Mouse (Mus musculus): ENCODE data around the gene Mpg.
A peak's percentile ranks its signal among the peaks of the same experiment; 100 is the strongest.

Mpg gene

DNA sequence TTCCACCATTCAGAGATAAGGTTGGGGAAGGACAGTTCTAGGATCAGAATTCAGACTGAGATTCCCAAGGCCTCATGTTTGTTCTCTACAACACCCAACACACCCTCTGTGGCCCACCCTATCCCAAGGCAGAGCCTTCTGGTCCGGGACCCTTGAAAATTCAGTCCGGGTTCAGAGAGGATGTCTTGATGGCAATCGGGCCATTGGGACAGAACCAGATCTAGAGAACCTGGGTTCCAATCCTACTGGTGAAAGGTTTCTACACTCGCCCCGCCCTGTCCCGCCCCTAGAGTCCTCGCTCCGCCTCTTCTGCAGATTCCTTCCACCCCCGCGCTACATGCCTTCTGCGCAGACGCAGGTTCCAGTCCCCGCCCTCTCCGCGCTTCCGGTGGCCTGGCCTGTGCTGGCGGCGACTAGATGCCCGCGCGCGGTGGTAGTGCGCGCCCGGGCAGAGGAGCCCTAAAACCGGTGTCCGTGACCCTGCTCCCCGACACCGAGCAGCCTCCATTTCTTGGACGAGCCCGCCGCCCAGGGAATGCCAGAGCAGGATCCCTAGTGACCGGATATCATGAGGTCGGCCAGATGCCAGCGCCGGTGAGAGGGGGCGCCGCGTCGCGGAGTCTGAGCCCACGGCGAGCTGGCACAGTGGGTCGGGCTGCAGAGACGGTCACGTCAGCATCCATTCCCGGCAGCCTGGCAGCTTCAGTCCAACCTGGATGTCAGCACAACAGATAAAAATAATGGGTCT lies at the start of gene Mpg:
TSS of gene Mpg (plus strand) at position 382 of the 748 bp plus-strand sequence.
- peak; percentile 94 for DNase-seq (ENCODE audit: low read depth, low spot score)

DNA sequence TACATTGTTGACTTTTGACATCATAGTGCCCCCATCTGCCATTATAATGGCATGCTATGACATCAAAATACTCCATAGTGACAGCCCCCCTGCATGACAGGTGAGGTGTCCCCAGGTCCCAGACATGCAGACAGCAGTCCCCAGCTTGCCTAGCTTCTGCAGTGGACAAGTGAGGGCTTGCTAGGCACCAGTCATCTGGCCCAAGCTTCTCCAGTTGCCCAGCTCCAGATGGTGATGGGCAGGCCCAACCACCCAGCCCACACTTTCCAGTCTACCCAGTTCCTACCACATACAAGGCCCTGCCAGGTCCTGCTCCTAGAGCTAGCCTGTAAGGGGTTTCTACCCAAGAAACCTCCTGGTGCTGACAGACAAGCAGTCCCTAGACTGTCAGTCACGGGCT lies 47.8 kb upstream of the Mpg start:
- no peak for DNase-seq (ENCODE audit: low read depth, low spot score)

DNA sequence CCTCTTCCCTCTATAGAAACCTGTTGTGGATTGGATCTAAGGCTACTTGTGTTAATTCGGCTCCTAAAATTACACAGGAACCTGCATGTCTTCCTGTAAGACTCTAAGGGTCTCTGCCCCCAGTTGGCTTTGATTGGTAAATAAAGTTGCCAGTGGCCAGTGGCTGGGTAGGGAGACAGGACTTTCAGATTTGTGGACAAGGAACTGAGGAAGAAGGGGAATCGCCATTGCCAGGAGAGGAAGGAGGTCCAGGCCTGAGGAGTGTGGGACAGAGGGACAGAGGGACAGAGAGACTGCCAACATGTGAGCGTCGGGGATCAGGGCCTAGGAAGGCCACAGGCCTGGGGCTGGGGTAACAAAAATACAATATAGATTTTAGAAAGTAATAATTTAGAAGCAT lies 45.1 kb upstream of the Mpg start:
- no peak for DNase-seq (ENCODE audit: low read depth, low spot score)

DNA sequence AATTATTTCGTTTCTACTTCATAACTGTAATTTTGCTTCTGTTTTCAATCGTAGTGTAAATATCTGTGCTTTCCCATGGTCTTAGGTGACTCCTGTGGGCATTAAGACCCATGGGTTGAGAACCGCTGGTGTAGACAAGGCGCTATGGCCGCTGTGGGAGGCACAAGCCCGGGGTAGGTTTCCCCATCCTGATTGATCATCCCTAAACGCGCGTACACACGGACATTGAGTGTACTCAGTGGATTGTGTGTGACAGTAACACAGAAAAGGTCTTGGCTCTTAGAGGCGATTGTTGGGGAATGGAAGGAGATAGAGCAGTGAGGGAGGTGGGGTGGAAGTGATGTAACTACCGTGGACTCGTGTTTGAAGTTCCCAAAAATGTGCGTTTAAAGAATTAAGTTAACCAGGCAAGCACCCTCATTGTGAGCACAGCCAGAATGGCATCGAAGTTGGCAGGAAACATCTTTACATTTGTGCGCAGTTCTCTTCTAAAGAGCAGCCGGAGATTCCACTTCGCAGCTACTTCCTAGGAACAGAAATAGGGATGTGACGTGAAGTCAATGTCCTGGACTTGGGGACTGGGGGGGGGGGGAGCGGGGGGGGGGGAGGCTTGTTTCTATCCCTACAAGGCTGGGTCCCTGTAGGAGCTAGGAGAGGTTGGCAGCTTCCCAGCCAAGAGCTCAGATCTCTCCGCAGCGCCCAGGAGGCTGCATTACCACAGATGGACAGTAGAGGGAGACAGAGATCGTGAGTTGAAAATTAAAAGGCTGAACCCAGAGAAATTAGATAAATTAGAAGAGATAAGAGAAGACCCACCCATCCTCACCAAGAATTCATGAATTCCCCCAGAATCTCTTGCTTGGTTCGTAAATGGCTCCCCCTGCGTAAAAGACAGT lies 44.1 kb upstream of the Mpg start:
- DNase-seq (ENCODE audit: low read depth, low spot score): peak; percentile 75

DNA sequence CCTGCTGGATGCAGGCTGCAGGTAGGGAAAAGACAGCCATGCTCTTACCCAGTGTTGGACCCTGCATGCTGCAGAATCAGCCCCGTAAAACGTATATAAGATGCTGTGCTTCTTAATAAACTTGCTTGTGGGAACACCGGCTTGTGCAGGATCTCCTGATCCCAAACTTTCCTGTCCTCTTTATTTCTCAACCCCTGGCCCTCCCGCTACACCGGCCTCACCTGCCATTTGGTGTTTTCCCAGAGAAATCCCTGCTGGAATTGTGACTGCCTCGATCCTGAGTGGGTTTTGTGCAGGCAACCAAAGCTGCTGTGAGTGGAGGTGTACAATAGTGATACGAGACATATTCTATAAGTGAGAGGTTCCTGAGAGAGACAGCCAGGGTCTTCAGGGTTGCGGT lies 41.8 kb upstream of the Mpg start:
- no peak for DNase-seq (ENCODE audit: low read depth, low spot score)

DNA sequence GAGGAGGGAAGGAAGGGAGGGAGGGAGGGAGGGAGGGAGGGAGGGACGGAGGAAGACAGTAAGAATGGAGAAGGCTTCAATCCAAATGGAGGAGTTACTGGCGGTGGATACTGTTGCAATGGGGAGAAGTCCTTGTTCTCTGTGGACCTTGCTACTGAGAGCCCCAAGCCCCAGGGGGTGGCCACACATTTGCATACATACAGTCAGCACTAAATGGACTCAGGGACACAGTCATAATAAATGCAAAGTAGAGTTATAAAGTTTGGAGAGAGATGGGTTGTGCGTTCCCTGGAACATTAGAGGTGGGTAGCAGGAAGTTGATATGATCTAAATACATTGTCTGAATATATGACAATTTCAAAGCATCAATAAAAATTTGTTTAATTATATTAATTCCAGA lies 40.3 kb upstream of the Mpg start:
- no peak for DNase-seq (ENCODE audit: low read depth, low spot score)

DNA sequence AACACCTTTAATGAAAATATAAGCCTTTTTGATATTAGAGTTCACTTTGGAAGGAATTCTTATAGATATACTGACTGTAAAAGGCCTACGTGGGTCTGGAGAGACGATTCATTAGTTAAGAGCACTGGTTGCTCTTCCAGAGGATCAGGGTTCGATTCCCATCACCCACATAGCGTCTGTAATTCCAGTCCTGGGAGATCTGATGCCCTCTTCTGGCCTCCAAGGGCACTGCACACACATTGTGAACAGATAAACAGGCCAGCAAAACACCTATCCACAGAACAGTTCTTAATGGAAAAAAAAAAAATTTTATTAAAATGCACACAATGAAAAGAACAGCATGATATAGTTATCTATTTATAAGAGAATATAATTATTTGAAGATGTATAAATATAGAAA lies 39.0 kb upstream of the Mpg start:
- peak; percentile 38 for DNase-seq (ENCODE audit: low read depth, low spot score)

DNA sequence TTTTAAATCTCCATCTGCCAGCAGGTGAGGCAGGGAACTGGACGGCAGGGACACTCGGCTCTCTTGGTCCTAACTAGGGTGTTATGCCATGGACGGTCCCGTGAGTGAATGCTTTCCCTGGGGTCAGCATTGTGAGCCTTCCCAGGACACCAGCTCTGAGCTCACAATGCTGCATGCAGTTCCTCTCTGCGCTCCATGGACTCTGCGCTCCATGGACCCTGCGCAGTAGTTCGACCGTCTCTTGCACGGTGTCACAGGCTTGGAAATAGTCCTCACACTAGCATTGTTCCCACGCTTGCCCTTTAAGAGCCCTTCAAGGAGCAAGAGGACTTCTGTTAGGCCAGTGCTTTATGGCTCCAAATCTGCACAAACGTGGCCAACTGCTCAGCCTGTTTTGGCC lies 37.4 kb upstream of the Mpg start:
- DNase-seq (ENCODE audit: low read depth, low spot score): no peak

DNA sequence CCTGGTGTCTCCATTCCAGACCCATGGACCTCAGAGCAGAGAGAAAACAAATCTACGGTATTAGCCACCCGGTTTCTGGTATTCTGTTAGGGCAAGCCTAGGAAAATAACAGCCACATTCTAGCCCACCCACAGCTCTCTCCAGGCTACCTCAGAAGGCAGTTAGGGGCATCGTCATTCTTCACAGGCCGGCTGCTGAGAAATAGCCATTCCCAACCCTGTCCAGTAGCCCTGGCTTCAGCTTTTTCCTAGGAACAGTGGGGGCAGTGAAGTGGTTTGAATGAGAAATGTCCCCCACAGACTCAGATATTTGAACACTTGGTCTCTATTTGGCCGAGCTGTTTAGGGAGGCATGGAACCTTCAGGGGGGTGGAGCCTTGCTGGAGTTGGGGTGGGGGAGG lies 36.9 kb upstream of the Mpg start:
- DNase-seq (ENCODE audit: low read depth, low spot score): no peak

DNA sequence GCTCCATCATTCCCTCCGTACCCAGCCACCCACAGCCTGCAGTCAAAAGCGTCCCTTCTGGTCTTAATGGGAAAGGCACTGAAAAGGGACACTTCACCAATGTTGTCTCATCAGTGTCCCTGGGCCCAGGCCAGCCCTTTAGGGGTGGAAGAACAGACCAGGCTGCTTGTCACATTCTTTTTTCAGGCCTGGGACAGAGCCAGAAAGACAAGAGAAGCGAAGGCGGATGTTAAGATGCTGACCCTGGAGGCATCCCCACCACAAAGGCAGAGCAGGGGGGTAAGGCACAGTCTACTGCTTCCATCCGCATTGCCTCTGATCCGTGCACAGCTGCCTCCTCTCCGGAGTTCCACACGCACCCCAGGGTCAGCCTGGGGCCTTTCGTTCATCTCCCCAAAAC lies 36.2 kb upstream of the Mpg start:
- no peak for DNase-seq (ENCODE audit: low read depth, low spot score)

DNA sequence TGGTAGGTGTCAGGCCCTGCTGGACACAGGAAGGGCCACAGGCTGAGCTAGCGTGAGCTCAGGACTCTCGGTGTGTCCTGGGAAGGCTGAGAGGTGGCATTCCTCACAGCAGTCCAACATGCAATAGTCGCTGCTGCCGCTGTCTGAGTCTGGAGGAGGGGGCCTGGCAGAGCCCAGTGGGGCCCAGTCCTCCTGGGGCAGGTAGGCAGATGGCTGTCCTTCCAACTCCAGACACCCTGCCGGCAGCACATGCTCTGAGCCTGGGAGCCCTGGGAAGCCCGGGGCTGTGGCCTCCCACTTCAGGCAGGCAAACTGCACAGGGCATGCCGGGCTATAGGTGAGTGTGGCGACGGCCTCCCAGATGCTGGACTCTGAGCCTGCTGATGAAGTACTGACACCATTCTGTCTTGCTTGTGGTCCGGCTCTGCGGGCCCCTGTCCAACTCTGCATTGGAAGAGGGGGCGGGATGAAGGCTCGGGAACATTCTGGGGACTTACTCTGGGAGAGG lies 35.6 kb upstream of the Mpg start:
- no peak for DNase-seq (ENCODE audit: low read depth, low spot score)

DNA sequence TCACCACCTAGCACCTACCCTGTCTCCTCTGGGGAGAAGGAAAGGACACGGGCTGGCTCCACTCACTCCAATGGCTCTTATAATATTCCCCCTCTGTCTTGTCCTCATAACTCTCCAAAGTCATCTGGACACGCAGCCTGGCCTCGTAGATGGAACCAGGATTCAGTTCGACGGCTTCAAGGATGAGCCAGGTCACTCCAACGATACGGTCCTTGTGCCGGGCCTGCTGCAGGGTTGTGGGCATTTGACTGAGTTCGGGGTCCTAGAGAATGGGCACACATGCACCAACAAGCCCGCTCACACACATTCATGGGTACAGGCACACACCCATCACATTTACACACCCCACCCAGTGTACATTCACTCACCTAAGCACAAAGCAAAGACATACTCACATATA lies 33.1 kb upstream of the Mpg start:
- DNase-seq (ENCODE audit: low read depth, low spot score): no peak

DNA sequence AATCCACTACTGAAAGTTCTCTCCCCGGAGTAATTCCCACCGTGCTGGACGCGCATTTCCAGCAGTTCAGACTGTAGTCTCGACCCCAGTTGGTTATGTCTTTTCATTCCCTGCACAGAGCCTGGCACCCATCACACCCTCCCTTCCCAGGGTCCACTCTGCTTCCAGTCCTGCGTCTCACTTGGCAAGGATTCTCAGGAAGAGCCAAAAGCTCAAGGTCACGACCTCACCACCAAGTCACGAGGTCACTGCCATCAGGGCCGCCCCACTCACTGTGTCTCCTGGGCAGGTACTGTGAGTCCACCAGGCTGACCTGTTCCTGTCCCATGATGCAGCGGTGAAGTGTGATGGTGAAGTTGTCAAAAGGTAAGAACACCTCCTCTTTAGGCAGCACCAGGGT lies 32.2 kb upstream of the Mpg start:
- no peak for DNase-seq (ENCODE audit: low read depth, low spot score)

DNA sequence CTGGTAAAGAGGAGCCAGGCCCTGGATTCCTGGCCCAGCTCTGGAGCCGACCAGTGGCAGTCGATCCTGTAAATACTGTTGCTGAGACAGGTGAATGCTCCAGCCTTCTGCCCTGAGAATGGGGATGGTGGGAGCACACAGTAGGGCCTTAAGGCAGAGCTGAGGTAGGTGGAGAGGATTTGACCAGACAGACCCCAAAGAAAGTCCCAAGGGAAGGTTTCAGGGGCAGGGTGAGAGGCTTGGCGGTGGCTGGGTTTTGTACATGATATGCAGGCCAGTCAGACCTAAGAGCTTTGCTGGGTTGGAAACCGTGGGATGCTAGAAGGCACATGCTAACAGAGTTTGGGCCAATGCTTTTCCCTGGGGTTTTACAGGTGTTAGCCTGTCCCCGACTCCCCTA lies 31.7 kb upstream of the Mpg start:
- DNase-seq (ENCODE audit: low read depth, low spot score): no peak

DNA sequence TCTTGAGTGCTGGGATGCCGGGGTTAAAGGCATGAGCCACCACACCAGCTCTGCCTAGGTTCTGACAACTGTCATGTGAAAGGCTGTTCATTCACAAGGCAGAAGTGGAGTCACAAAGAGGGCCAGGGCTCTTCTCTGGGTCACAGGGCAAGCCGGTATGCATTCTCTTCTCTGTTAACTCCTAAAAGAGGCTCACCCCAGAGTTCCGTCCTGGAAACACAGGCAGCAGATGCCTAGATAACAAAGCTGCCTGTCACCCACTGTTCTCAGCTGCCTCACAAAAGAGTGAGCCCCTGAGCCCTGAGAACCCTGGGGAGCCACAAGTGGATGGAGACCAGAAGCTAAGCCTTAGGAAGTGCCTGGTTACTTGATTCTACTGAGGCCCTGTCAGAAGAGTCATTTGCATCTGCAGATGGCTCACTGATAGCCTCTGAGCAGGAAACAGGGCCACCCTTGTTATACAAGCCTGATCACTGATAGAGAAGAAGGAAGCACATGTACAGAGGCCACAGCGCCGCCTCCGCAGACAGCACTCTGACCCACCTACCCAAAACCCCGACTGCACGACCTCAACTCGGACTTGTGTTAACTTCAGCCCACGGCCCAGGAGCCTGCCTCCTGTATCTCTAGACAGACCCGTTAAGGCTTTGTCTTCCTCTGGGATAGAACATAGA lies 30.3 kb upstream of the Mpg start:
- DNase-seq (ENCODE audit: low read depth, low spot score): peak; percentile 81

DNA sequence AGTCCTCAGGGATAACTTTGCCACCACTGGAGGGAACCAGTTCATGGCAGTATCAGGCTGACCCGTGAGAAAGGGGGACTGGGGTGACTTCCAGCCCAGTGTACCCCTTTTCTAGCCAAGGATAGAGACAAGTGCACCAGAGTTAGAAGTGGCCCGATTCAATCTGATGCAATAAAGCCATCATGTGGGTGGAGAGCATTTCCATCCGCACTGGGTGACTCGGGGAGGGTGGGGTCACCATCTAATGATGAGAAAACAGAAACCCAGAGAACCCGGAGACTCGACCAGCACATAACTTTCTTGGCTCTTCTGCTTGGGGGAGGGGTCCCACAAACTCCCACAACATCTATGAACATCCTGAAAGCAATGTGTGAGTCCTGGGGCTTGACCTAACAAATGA lies 29.6 kb upstream of the Mpg start:
- DNase-seq (ENCODE audit: low read depth, low spot score): peak; percentile 70

DNA sequence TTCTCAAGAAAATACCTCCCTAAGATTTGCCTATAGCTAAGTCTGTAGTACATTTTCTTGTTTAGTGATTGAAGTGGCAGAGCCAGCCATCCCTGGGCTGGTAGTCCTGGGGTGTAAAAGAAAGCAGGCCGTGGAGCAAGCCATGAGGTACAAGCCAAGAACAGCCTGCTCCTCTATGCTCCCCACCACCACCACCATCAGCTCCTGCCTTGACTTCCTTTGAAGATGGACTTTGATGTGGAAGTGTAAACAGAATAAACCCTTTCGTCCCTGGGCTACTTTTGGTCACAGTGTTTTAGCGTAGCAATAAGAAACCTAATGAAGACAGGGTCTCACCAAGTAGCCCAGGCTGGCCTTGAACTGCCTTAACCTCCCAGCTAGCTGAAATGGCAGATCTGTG lies 28.5 kb upstream of the Mpg start:
- peak; percentile 56 for DNase-seq (ENCODE audit: low read depth, low spot score)

DNA sequence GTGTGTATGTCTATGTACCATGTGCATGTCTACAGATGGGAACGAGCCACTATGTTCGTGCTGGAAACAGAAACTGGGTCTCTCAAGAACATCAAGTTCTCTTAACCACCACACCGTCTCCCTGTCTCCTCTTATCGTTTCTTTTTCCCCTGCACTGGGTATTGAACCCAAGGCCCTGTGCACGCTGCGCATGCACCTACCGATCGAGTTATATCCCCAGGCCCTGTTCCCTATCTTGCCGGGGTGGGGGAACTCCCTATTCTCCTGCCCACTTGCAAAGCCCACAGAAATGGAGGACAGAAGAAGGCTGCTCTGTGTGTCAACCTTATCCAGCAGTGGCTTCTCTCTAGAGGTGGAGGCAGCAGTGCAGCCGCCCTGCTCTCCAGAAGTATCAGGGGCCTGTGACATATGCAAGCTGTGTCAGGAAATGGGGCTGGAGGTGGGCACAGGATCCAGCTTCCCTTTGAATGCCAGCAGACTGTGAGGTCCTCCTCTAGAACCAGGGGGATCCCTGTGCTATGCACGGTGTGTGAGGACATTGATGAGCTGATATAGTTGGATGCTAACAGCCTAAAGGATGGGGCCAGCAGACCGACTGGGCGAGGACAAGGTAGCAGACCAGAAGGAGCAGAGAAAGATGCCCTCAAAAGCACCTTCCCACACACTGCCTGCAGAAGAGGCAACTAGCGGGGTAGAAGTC lies 27.9 kb upstream of the Mpg start:
- DNase-seq (ENCODE audit: low read depth, low spot score): peak; percentile 70

DNA sequence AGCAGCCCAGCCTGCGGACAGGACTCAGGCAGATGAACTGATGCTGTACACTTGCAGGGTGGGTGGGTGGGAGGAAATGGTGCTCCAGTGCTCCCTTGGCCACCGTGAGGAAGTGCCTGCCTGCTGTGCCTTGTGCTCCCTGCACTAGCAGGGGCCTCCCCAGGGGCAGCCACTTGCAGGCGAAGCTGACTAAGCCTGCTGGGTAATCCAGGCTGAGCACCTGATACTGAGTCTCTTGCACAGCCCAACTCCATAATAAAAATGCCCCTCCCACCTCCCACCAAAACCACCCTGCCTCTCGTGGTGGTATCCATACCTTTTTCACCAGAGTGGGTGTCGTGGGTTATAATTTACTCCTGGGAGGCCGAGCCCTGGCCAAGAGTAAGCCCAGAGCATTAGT lies 27.1 kb upstream of the Mpg start:
- DNase-seq (ENCODE audit: low read depth, low spot score): peak; percentile 85

DNA sequence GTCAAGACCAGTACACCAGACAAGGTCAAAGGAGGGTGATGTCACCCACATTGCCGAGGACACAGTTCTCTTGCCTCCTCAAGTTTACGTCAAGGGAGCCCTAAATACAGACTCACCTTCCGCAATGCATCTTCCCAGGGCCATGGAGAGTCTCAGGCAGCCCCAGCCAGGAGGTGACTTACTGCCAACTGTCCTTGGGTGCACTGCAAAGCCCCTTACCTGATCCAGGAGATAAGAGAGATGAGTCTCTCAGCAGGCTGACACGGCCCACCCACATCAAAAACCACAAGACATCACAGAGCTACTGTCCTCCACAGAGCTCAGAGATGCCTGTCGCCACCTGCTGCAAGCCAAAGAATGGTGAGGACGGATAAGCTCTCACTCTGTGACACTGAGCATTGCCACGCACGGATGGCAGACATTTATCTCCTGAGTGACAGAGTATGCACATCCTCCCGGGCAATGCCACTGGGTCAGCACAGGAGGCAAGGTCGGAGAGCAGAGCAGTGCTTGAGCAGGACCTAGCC lies 26.2 kb upstream of the Mpg start, which contains the start of gene Il9r:
TSS of gene Il9r (minus strand) at position 205 of the 527 bp plus-strand sequence.
- peak; percentile 88 for DNase-seq (ENCODE audit: low read depth, low spot score)

DNA sequence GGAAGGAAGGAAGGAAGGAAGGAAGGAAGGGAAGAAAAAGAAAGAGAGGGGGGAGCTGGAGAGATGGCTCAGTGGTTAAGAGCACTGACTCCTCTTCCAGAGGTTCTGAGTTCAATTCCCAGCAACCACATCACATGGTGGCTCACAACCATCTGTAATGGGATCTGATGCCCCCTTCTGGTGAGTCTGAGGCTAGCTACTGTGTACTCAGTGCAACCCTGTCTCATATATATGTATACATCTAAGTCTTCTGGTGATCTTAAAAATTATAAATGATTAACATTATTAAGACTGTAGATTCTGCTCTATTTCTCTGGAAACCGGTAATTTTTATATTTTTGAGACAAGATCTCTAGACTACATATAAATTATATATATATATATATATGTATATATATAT lies 25.3 kb upstream of the Mpg start:
- DNase-seq (ENCODE audit: low read depth, low spot score): peak; percentile 69

Measured in A20 (cell line).